Mouse (Mus musculus): ENCODE measurements around the gene Prkag2. TPM values are rescaled to one million over a fixed set of nuclear protein-coding genes. Genes with fewer than 3 reads are reported as not detected.

The Prkag2 gene
- polyA plus RNA-seq, 1 experiment from 2014 or later, result 3.9 TPM

- Histone ChIP-seq H3K27me3 (no peaks in the 10 kb centered on the region), H3K27ac (replicated peaks) (no peak overlapping the region), H3K9ac (no peak overlapping the region), H3K4me3 (replicated peaks) (no peak overlapping the region), H3K36me3 (replicated peaks) (no peaks in the 10 kb centered on the region), H3K4me2 (no peak overlapping the region; the same call in 1 of the 2 replicates), H3K9me3 (replicated peaks) (no peaks in the 10 kb centered on the region), H3K4me1 (replicated peaks) (0 out of 2 replicates have a peak, but pooled peaks cover 6% of the 10 kb centered on the region)
- no peak for ATAC-seq (ENCODE audit: insufficient read depth)
- WGBS (ENCODE audit: insufficient replicate concordance), result 57% methylated on average over 13 of the region's 13 CpGs
Observed at GRCm38 (mm10) chr5:24995576-24996100, 104.8 kb downstream of the Prkag2 start.

- Histone ChIP-seq H3K4me1 (replicated peaks) (0 out of 2 replicates have a peak, but pooled peaks cover 6% of the 10 kb centered on the region), H3K4me2 (no peak overlapping the region), H3K9ac (no peak overlapping the region), H3K4me3 (replicated peaks) (no peak overlapping the region), H3K27me3 (no peaks in the 10 kb centered on the region), H3K36me3 (replicated peaks) (no peaks in the 10 kb centered on the region), H3K9me3 (replicated peaks) (no peaks in the 10 kb centered on the region), H3K27ac (replicated peaks) (no peak overlapping the region)
- WGBS (ENCODE audit: insufficient replicate concordance), result 34% methylated on average over 3 of the region's 3 CpGs
- no peak for ATAC-seq (ENCODE audit: insufficient read depth)
Observed at GRCm38 (mm10) chr5:24993190-24993589, 107.3 kb downstream of the Prkag2 start.

DNA sequence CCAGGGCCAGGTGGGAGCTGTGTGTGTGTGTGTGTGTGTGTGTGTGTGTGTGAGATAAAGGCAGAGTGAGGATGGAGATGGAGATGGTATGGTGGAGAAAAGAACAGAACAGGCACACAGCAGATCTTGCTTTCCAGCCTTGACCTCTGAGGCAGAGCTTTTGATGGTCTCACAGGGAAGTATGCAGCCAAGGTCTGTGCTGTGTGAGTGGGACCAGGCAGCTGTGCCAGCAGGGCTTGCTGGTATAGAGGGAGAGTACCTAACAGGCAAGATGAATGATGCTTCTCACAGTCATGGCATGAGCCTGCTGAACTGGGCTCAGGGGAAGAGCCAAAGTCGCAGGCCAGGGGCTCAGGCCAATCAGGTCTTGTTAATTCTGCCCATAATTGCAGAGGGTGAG, 108.9 kb downstream of the Prkag2 start:
- WGBS (ENCODE audit: insufficient replicate concordance), result 42% methylated on average over 1 of the region's 1 CpGs
- Histone ChIP-seq H3K4me2 (no peak overlapping the region), H3K9me3 (replicated peaks) (no peaks in the 10 kb centered on the region), H3K9ac (no peak overlapping the region), H3K4me3 (replicated peaks) (no peak overlapping the region), H3K27me3 (no peaks in the 10 kb centered on the region), H3K36me3 (replicated peaks) (no peaks in the 10 kb centered on the region), H3K4me1 (replicated peaks) (0 out of 2 replicates have a peak, but pooled peaks cover 6% of the 10 kb centered on the region), H3K27ac (replicated peaks) (no peak overlapping the region)
- no peak for ATAC-seq (ENCODE audit: insufficient read depth)

- Histone ChIP-seq H3K27me3 (no peaks in the 10 kb centered on the region), H3K9ac (no peak overlapping the region), H3K36me3 (replicated peaks) (no peaks in the 10 kb centered on the region), H3K9me3 (replicated peaks) (no peaks in the 10 kb centered on the region), H3K4me1 (replicated peaks) (0 out of 2 replicates have a peak, but pooled peaks cover 6% of the 10 kb centered on the region), H3K4me3 (replicated peaks) (no peak overlapping the region), H3K4me2 (no peak overlapping the region), H3K27ac (replicated peaks) (no peak overlapping the region)
- ATAC-seq (ENCODE audit: insufficient read depth), result no peak
- 51% methylated on average over 5 of the region's 5 CpGs for WGBS (ENCODE audit: insufficient replicate concordance)
Observed at GRCm38 (mm10) chr5:24990460-24990859, 110.0 kb downstream of the Prkag2 start.

- Histone ChIP-seq H3K4me1 (replicated peaks) (0 out of 2 replicates have a peak, but pooled peaks cover 6% of the 10 kb centered on the region), H3K4me3 (replicated peaks) (no peak overlapping the region), H3K4me2 (no peak overlapping the region), H3K9ac (no peak overlapping the region), H3K36me3 (replicated peaks) (no peaks in the 10 kb centered on the region), H3K27me3 (no peaks in the 10 kb centered on the region), H3K9me3 (replicated peaks) (no peaks in the 10 kb centered on the region), H3K27ac (replicated peaks) (no peak overlapping the region)
- WGBS (ENCODE audit: insufficient replicate concordance), result 15% methylated on average over 3 of the region's 3 CpGs
- no peak for ATAC-seq (ENCODE audit: insufficient read depth)
Observed at GRCm38 (mm10) chr5:24989683-24990082, 110.8 kb downstream of the Prkag2 start.

GRCm38 (mm10) chr5:24986956-24987355, 113.5 kb downstream of the Prkag2 start:
- Histone ChIP-seq H3K27ac (replicated peaks) (no peak overlapping the region), H3K27me3 (peaks cover under 1% of the 10 kb centered on the region; the same call in 1 of the 2 replicates), H3K36me3 (replicated peaks) (no peaks in the 10 kb centered on the region), H3K9me3 (replicated peaks) (no peaks in the 10 kb centered on the region), H3K4me2 (no peak overlapping the region), H3K4me1 (replicated peaks) (no peaks in the 10 kb centered on the region; the same call in 1 of the 2 replicates), H3K4me3 (replicated peaks) (no peak overlapping the region), H3K9ac (no peak overlapping the region)
- WGBS (ENCODE audit: insufficient replicate concordance), result 62% methylated on average over 2 of the region's 2 CpGs
- no peak for ATAC-seq (ENCODE audit: insufficient read depth)

GRCm38 (mm10) chr5:24986204-24986940, 114.1 kb downstream of the Prkag2 start:
- no peak overlapping the region for H3K4me3 ChIP-seq (replicated peaks)

DNA sequence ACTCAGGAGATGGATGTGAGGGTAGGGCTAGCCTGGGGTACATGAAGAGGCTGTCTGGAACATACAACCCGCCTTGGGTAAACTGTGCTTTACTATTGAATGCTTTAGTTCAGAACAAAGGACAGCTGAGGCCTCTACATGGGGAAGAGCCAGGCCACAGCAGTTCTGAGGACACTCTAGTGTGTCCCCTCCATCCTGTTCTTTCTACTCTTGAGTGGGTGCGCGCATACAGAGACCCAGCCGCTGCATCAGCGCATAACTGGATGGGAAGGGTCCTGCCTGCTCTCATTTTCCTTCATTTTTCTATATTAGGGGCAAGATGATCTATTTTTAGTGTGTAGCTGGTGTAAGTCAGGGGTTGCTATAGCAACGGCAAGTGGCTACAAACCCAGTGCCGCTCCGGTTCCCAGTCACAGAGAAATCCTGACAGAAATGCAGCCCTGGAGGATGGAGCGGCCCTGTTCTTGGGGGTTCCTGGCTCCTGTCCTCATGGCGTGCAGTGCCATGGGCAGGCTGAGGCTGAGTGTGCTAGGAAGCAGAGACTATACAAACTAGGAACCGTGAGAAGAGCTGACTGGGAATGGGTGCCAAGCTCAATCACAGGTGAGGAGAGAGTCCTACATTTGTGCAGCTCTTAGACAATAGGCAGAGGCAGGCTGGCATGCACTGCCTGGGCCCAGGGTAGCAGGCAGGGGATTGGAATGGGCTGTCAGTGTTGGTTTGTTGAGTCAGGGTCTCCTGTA, 114.8 kb downstream of the Prkag2 start:
- H3K9me3 ChIP-seq (replicated peaks), result no peaks in the 10 kb centered on the region
- WGBS (ENCODE audit: insufficient replicate concordance), result 69% methylated on average over 11 of the region's 11 CpGs
- no peak for ATAC-seq (ENCODE audit: insufficient read depth)
- H3K4me1 ChIP-seq (replicated peaks), result peaks cover 1% of the 10 kb centered on the region
- H3K36me3 ChIP-seq (replicated peaks), result no peaks in the 10 kb centered on the region
- H3K4me3 ChIP-seq (replicated peaks), result no peak overlapping the region
- H3K27me3 ChIP-seq, result peaks cover 10% of the 10 kb centered on the region
- H3K4me2 ChIP-seq, result no peak overlapping the region
- no peak overlapping the region for H3K9ac ChIP-seq
- no peak overlapping the region for H3K27ac ChIP-seq (replicated peaks)

More at GRCm38 (mm10) chr5:24986204-24986940, 114.1 kb downstream of the Prkag2 start:
- Histone ChIP-seq H3K27ac (replicated peaks) (no peak overlapping the region), H3K27me3 (peaks cover 5% of the 10 kb centered on the region; the same call in 1 of the 2 replicates), H3K9me3 (replicated peaks) (no peaks in the 10 kb centered on the region), H3K4me2 (no peak overlapping the region), H3K4me1 (replicated peaks) (no peaks in the 10 kb centered on the region; the same call in 1 of the 2 replicates), H3K36me3 (replicated peaks) (no peaks in the 10 kb centered on the region), H3K9ac (no peak overlapping the region)
- ATAC-seq (ENCODE audit: insufficient read depth), result no peak
- whole genome bisulfite sequencing (ENCODE audit: insufficient replicate concordance), result 55% methylated on average over 9 of the region's 9 CpGs

DNA sequence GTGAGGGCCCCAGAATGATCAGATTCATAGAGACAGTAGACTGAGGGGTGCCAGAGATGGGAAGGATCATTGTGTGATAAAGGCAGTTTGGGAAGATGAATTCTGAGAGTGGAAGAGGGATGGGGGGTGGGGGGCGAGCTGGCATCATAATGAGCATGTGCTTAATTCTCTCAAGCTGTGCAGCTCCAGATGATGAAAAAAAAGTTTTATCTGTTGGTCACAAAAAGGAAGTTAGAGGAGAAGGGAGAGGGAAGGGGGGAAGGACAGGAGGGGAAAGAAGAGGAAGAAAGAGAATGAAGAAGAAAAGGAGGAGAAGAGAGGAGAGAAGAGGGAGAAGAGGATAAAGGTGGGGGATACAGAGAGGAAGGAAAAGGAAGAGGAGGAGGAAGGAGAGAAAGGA, 116.3 kb downstream of the Prkag2 start:
- H3K4me3 ChIP-seq (replicated peaks), result no peak overlapping the region
- peaks cover 10% of the 10 kb centered on the region for H3K27me3 ChIP-seq
- no peaks in the 10 kb centered on the region for H3K9me3 ChIP-seq (replicated peaks)
- no peak overlapping the region for H3K4me2 ChIP-seq
- 17% methylated on average over 1 of the region's 1 CpGs for WGBS (ENCODE audit: insufficient replicate concordance)
- H3K27ac ChIP-seq (replicated peaks), result no peak overlapping the region
- H3K9ac ChIP-seq, result no peak overlapping the region
- H3K36me3 ChIP-seq (replicated peaks), result no peaks in the 10 kb centered on the region
- H3K4me1 ChIP-seq (replicated peaks), result peaks cover 16% of the 10 kb centered on the region
- no peak for ATAC-seq (ENCODE audit: insufficient read depth)

DNA sequence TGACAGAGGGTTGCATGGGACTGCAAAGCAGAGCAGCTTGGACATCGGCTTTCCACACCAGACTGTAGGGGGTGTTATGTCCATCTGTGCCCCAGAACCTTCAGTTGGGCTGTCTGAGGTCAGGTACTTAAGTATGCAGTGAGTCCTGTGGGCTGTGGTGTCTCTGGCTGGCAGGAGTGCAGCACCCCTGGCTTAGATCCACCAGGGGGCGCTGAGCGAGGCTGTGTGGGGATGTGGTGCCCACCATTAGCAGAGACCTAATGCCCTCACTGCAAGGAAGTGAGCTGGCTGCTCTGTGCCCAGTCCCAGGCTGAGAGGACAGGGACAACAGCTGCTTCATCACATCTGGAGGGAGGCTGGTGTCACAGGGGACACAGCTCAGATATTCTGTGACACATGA, 116.9 kb downstream of the Prkag2 start:
- Histone ChIP-seq H3K36me3 (replicated peaks) (no peaks in the 10 kb centered on the region), H3K9me3 (replicated peaks) (no peaks in the 10 kb centered on the region), H3K4me3 (replicated peaks) (no peak overlapping the region), H3K4me1 (replicated peaks) (peaks cover 22% of the 10 kb centered on the region), H3K27me3 (peaks cover 10% of the 10 kb centered on the region), H3K9ac (no peak overlapping the region), H3K27ac (replicated peaks) (no peak overlapping the region), H3K4me2 (no peak overlapping the region)
- ATAC-seq (ENCODE audit: insufficient read depth), result no peak
- 6% methylated on average over 3 of the region's 3 CpGs for WGBS (ENCODE audit: insufficient replicate concordance)

GRCm38 (mm10) chr5:24982258-24982657, 118.2 kb downstream of the Prkag2 start:
- 63% methylated on average over 3 of the region's 3 CpGs for WGBS (ENCODE audit: insufficient replicate concordance)
- Histone ChIP-seq H3K27me3 (peaks cover 15% of the 10 kb centered on the region), H3K27ac (replicated peaks) (no peak overlapping the region), H3K36me3 (replicated peaks) (no peaks in the 10 kb centered on the region), H3K4me2 (no peak overlapping the region), H3K9ac (no peak overlapping the region), H3K9me3 (replicated peaks) (no peaks in the 10 kb centered on the region), H3K4me3 (replicated peaks) (no peak overlapping the region), H3K4me1 (replicated peaks) (peaks cover 23% of the 10 kb centered on the region)
- no peak for ATAC-seq (ENCODE audit: insufficient read depth)

Data from liver, embryonic 15.5 days (tissue).